Mouse (Mus musculus): ENCODE measurements around the gene Naa38. TPM values are rescaled to one million over a fixed set of nuclear protein-coding genes. Genes with fewer than 3 reads are reported as not detected.

The Naa38 gene
- polyA plus RNA-seq (2014; fragmentation: Illumina TruSeq; extraction: RNeasy Lipid Tissue Mini Kit (QIAGEN cat#74804)), result 3.6 TPM

GRCm38 (mm10) chr11:69395235-69395633 is at the start of gene Naa38, which contains the start of gene Cyb5d1:
Gene Naa38, plus strand, starts transcription at chr11:69395487.
Gene Cyb5d1, minus strand, starts transcription at chr11:69395631.

GRCm38 (mm10) chr11:69369215-69369989 is 25.9 kb upstream of the Naa38 start, which contains the start of gene Chd3:
Gene Chd3, minus strand, starts transcription at chr11:69369406.

GRCm38 (mm10) chr11:69398059-69398458 is 2.8 kb downstream of the Naa38 start, which contains the start of gene Tmem88:
Gene Tmem88, minus strand, starts transcription at chr11:69398234.

GRCm38 (mm10) chr11:69413221-69414181 is 18.2 kb downstream of the Naa38 start, which contains the start of gene Kdm6b:
Gene Kdm6b, minus strand, starts transcription at chr11:69413675.

Other genes starting within 250 kb of the Naa38 start
- gene Alox12b, start 238.5 kb upstream of the Naa38 start, polyA plus RNA-seq (2014; fragmentation: Illumina TruSeq; extraction: RNeasy Lipid Tissue Mini Kit (QIAGEN cat#74804)), result not detected
- not detected for gene Alox8, start 197.6 kb upstream of the Naa38 start, polyA plus RNA-seq (2014; fragmentation: Illumina TruSeq; extraction: RNeasy Lipid Tissue Mini Kit (QIAGEN cat#74804))
- 0.97 TPM for gene Gucy2e, start 158.5 kb upstream of the Naa38 start, polyA plus RNA-seq (2014; fragmentation: Illumina TruSeq; extraction: RNeasy Lipid Tissue Mini Kit (QIAGEN cat#74804))
- gene Cntrob, start 71.7 kb upstream of the Naa38 start, polyA plus RNA-seq (2014; fragmentation: Illumina TruSeq; extraction: RNeasy Lipid Tissue Mini Kit (QIAGEN cat#74804)), result 2.4 TPM
- 40.0 TPM for gene Trappc1, start 71.5 kb upstream of the Naa38 start, polyA plus RNA-seq (2014; fragmentation: Illumina TruSeq; extraction: RNeasy Lipid Tissue Mini Kit (QIAGEN cat#74804))
- gene Kcnab3, start 69.2 kb upstream of the Naa38 start, polyA plus RNA-seq (2014; fragmentation: Illumina TruSeq; extraction: RNeasy Lipid Tissue Mini Kit (QIAGEN cat#74804)), result 6.8 TPM
- gene Rnf227, start 55.0 kb upstream of the Naa38 start, polyA plus RNA-seq (2014; fragmentation: Illumina TruSeq; extraction: RNeasy Lipid Tissue Mini Kit (QIAGEN cat#74804)), result 15.5 TPM
- 13.1 TPM for gene Chd3, start 26.1 kb upstream of the Naa38 start, polyA plus RNA-seq (2014; fragmentation: Illumina TruSeq; extraction: RNeasy Lipid Tissue Mini Kit (QIAGEN cat#74804))
- gene Cyb5d1, start 144 bp downstream of the Naa38 start, polyA plus RNA-seq (2014; fragmentation: Illumina TruSeq; extraction: RNeasy Lipid Tissue Mini Kit (QIAGEN cat#74804)), result 42.1 TPM
- gene Tmem88, start 2.7 kb downstream of the Naa38 start, polyA plus RNA-seq (2014; fragmentation: Illumina TruSeq; extraction: RNeasy Lipid Tissue Mini Kit (QIAGEN cat#74804)), result 0.88 TPM
- 8.6 TPM for gene Kdm6b, start 18.2 kb downstream of the Naa38 start, polyA plus RNA-seq (2014; fragmentation: Illumina TruSeq; extraction: RNeasy Lipid Tissue Mini Kit (QIAGEN cat#74804))
- 0.48 TPM for gene Dnah2, start 153.6 kb downstream of the Naa38 start, polyA plus RNA-seq (2014; fragmentation: Illumina TruSeq; extraction: RNeasy Lipid Tissue Mini Kit (QIAGEN cat#74804))
- gene Efnb3, start 164.7 kb downstream of the Naa38 start, polyA plus RNA-seq (2014; fragmentation: Illumina TruSeq; extraction: RNeasy Lipid Tissue Mini Kit (QIAGEN cat#74804)), result 1.6 TPM
- 1.1 TPM for gene Wrap53, start 184.8 kb downstream of the Naa38 start, polyA plus RNA-seq (2014; fragmentation: Illumina TruSeq; extraction: RNeasy Lipid Tissue Mini Kit (QIAGEN cat#74804))
- 9.2 TPM for gene Trp53, start 184.9 kb downstream of the Naa38 start, polyA plus RNA-seq (2014; fragmentation: Illumina TruSeq; extraction: RNeasy Lipid Tissue Mini Kit (QIAGEN cat#74804))
- gene Atp1b2, start 210.5 kb downstream of the Naa38 start, polyA plus RNA-seq (2014; fragmentation: Illumina TruSeq; extraction: RNeasy Lipid Tissue Mini Kit (QIAGEN cat#74804)), result 165 TPM
- gene Shbg, start 222.4 kb downstream of the Naa38 start, polyA plus RNA-seq (2014; fragmentation: Illumina TruSeq; extraction: RNeasy Lipid Tissue Mini Kit (QIAGEN cat#74804)), result 0.66 TPM
- gene Sat2, start 226.5 kb downstream of the Naa38 start, polyA plus RNA-seq (2014; fragmentation: Illumina TruSeq; extraction: RNeasy Lipid Tissue Mini Kit (QIAGEN cat#74804)), result 4.7 TPM
- gene Fxr2, start 237.5 kb downstream of the Naa38 start, polyA plus RNA-seq (2014; fragmentation: Illumina TruSeq; extraction: RNeasy Lipid Tissue Mini Kit (QIAGEN cat#74804)), result 11.1 TPM